Mouse (Mus musculus) hematopoietic stem cell, adult 5-6 weeks (primary cell): Measurements from ENCODE around the gene Itfg2. TPM values are rescaled to one million over a fixed set of nuclear protein-coding genes. Genes with fewer than 3 reads are reported as not detected.

Experiments
- ATAC-seq, 2 experiments: fragments of 125-278 bp in 1 of 2; replicated peaks in 1 of 2; 2 replicates each; pipeline ENCODE4 v1.8.0; 2016 to 2017; ENCODE audit warnings: inconsistent platforms in 2 of 2, mild to moderate bottlenecking in 2 of 2, moderate number of reproducible peaks in 2 of 2, low read depth in 1 of 2, moderate TSS enrichment in 1 of 2; ENCODE audit not compliant: low FRiP score in 2 of 2, poor library complexity in 2 of 2, severe bottlenecking in 2 of 2, insufficient read depth in 1 of 2, low TSS enrichment in 1 of 2
- total RNA-seq: library from RNA; stranded (forward); fragments of 172-1452, 232-1000 nt; gene quantifications from 2 replicates; pipeline ENCODE4 v1.2.3, GENCODE M21; 2017

Gene Itfg2
- total RNA-seq, 1 experiment from 2014 or later = 51.9 TPM

DNA sequence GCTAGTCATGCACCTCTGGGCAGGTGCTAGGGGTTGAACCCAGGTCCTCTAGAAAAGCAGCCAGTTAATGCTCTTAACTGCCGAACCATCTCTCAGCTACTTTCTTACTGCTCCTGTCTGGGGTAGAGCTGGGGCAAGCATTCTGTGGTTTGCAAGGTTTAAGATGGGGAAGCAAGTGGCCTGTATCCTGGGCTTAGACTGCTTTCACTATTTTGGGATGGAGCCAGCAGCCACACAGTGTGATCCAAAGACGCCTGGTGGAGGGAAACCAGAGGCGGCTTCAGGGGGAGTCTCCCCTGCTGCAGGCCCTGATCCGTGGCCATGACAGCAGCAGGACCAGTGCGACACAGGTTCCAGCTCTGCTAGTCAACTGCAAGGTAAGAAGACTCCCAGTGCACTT is 20.0 kb downstream of the Itfg2 start:
- ATAC-seq = peak; percentile 79 to 81

DNA sequence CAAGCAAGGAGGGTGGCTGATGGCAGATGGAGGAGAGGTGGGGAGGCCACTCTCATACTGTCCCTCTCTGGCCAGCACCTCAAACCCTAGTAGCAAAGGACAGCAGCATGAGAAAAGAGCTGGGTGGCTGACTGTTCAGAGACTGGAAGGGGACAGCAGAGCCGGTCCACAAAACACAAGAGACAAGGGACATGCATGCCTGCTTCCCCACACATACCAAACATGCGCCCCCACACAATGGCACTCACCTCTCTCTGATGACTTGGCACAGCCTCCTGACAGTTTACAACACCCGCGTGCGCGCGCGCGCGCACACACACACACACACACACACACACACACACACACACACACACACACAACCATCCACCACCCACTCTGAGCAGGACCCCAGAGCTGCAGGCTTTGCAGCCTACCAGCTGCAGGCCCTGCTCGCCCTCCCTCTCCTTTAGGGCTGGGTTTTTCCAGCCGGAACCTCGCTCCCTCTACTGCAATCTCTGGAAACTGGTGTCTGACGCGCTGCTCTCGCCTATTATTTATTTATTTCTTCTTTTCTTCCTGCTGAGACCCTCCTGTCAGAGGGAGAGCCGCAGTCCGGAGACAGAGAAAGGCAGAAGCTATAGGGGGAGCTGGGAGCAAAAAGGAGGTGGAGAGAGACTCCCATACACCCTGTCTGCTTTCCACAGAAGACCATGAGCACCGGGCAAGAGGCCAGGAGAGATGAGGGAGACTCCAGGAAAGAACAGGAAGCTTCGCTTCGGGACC is 25.1 kb downstream of the Itfg2 start:
- no peak for ATAC-seq

DNA sequence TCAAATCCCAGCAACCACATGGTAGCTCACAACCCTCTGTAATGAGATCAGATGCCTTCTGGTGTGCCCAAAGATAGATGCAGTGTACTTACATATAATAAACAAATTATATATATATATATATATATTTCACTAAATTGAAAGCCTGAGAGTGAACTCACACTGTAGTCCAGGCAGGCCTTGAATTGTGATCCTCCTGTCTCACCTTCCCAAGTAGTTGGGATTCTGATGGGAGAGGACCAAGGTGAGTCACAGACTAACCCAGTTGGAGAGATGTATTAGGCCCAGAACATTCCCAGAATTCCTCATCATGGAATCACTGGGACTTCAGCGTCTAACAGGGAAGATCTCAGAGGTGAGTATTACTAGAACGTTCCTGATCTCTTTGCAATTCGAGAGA is 25.7 kb downstream of the Itfg2 start, which contains the start of gene Nrip2:
Nrip2 (plus strand) TSS at position 301 of the 400 bp plus-strand sequence.
- no peak for ATAC-seq

DNA sequence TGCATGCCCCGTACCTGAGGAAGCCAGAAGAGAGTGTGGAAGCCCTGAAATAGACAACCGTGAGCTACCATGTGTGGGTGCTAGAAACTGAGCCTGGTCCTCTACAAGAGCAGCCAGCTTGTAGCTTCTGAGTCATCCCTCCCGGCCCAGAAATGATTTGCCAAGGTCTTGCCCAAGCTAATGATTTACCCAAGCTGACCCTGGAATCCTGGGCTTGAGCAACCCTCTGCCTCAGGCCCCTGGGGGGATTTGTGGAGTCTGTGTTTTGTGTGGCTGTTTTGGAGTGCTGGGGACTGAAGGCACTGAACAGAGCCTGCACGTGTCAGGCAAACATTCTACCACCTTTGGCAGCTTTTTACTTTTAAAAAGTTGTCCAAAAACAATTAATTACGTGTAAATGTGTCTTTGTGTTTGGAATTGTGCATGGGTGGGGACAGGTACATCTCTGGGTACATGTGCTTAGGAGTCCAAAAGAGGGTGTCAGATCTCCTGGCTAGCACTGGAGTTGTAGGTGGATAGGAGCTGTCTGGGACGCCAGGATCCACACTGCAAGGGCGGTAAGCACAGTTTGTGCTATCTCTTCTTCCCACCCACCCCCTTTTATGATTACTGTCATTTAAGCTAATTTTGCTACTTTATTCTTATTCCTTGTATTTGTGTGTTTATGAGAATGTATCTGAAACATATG is 27.0 kb downstream of the Itfg2 start:
- ATAC-seq = no peak

DNA sequence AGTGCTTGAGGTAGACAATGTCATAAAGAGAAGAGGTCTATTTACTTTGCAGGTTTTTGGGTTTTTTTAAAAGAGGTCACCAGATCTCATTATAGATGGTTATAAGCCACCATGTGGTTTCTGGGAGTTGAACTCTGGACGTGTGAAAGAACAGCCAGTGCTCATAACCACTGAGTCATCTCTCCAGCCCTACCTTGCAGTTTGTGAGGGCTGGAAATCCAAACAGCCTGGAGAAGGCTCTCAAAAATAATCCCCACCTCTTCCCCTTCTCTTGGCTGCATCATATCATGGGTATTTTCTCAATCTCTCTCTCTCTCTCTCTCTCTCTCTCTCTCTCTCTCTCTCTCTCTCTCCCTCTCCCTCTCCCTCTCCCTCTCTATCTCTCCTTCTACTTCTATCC is 34.0 kb downstream of the Itfg2 start:
- no peak for ATAC-seq

DNA sequence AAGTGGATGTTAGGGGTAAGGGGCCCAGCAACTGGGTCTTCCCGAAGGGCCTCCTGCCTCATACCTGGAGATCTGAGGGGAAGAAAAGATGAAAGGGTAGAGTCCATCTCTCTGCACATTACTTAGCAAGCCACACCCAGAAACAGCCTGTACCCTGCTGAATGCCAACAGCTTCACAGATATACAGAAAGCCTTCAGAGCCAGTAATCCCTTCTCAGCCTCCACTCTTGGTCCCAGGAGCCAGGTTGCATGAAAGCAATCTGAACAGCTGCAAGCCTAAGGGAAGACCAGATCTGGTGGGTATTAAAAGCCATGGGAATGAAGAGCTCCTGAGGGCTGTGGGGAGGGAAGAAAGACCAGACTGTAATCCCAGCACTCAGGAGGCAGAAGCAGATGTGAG is 35.5 kb downstream of the Itfg2 start:
- no peak for ATAC-seq

DNA sequence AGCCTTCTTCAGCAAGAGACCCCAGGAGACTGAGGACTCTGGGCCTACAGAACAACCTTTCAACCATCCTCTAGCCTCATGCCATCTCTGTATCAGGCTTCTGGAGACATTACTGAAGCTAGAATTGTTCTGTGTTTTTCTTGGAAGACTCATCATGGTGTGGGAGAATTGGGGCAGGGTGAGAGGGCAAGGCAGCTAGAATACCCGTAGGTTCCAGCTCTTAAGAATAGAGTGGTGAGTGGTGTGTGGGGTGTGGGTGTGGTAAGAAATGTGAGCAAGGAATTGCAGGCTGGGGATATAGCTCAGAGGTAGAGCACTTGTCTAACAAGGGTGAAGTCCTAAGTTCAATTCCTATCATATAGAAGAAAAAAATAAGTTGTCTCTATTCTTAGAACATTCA is 39.7 kb downstream of the Itfg2 start:
- no peak for ATAC-seq

DNA sequence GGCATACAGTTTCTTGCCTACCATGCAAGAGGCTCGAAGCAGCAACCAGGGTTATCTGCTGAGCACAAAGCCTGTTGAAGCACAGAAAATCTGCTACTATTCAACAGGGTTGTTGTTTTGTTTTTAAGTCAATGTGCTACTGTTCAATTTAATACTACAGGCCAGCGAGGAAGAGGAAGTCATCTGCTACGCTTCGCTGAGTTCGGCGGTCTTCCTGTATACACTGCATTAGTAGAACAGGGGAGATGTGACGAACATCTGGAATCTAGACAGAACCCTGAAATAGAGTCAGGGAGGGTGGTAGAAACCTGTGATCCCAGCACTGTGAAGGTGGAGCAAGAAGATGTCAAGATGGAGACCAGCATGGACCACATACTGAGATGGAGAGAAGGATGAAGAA is 41.0 kb downstream of the Itfg2 start:
- ATAC-seq = 0 out of 4 replicates have a peak, but pooled peaks of 1 of the 2 experiments have one; percentile 41

DNA sequence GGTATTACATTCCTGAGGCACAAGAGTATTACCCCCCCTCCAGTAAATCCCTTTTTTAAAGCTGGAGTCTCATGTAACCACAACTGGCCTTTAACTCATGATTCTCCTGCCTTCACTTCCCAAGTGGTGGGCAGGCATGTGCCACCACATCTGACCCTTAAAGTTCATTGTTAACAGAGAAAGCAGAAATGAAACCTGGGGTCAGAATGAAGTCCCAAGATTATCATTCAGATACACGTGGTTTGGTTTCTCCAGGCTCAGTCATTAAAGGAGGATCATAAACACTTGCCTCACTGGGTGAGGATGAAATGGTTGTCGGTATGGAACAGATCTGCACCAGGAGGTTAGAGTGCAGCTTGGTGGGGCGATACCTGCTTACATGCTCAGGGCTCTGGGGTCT is 43.5 kb downstream of the Itfg2 start:
- ATAC-seq = no peak

DNA sequence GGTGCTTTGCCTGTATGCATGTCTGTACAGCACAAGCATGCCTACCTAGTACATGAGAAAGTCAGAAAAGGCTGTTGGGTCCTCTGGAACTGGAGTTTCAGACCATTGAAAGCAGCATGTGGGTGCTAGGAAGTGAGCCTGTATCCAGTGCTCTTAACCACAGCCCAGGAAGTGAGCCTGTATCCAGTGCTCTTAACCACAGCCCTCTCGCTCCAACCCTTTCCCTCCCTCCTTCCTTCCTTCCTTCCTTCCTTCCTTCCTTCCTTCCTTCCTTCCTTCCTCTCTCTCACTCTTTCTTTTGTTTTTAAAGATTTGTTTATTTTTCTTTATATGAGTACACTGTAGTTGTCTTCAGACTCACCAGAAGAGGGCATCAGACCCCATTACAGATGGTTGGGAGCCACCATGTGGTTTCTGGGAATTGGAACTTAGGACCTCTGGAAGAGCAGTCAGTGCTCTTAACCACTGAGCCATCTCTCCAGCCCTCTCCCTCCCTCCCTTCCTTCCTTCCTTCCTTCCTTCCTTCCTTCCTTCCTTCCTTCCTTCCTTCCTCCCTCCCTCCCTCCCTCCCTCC is 44.0 kb downstream of the Itfg2 start:
- peak in 1 of 2 experiments; percentile 37; a peak in 1 of 4 replicates for ATAC-seq

DNA sequence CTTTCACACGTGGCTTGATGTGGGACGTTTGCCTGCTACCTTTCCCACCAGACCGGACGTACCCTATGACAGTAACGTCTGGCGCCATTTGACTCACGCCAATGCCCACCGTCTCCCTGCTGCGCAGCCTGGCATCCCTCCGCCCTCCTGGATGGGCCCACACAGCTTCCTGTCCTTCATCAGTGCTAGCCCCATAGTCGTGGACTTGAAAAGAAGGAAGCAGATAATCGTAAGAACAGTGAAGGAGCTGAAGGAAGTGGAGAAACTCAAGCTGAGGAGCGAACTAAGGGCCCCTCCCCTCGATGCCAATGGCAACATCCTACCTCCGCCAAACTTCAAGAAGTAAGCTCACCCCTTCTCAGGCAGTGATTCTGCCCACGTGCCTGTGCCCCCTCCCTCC is 45.1 kb downstream of the Itfg2 start:
- ATAC-seq = peak in 1 of 2 experiments; percentile 43; a peak in 1 of 4 replicates

DNA sequence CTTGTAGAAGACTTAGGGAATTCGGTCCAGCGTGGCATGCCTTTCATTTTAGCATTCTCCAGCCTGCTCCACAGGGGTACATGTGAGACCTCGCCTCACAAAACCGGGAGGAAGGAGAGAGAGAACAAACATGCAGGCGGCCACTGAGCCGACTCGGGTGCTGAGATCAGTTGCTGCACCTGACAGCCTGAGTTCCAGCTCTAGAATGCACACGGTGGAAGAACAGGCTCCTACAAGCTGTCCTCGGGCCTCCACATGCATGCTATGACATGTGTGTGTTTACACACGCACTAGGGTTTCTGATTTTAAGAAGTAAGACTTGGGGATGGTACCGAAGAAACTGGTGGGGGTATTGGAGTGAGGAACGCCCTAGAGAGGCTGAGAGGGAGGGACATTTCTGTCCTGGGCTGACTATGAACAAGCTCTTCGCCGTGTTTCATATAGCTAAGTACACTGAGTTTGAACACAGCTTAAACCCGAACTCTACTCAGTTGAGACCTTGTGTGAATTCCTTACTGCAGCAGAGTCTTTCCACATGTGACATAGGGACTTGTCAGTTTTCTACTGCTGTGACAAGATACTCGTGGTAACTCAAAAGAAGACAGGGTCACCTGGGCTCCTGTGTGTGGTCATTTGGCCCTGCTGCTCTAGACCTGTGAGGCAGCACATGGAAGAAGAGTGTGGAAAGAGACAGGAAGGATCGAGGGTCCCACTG is 48.2 kb downstream of the Itfg2 start:
- no peak for ATAC-seq

DNA sequence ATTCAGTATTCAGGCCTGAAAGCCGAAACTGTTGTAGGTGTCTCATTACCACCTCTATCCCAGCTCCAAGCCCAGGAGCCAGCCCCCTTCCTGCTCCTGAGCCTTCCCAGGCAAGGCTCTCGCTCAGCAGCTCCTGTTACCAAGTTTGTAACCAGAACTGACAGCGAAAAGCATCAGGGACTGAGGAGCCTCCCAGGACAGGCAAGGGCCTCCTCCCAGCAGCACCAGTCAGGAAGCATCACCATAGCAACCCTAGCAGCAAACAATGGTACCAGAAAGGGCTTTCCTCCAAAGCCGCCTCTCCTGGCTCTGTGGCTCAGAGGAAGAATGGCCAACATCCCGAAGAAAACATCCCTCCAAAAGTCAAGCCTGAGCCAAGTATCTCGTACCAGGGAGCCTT is 49.5 kb downstream of the Itfg2 start, which contains the start of the genes Tex52 and Gm44596:
Tex52 (plus strand) TSS at position 265 of the 400 bp plus-strand sequence.
Gm44596 (plus strand) TSS at position 312 of the 400 bp plus-strand sequence.
- ATAC-seq = no peak

DNA sequence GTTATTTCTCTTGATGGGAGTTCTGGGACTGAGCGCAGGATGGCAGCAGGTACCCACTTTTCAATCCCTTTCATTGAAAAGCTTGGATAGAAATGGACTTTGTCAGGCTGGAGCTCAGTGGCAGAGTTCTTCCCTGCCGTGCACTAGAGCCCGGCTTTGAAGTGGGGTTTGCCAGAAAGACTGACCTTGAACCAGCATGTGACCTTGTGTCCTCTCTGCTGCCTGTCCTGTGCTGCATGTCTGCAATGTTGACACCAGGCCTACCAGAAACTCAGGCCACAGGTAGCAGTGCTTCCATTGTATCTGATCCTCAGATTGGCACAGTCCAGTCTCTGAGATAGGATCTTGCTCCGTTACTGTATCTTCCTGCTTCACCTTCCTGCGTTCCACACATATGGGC is 54.7 kb downstream of the Itfg2 start:
- no peak for ATAC-seq

DNA sequence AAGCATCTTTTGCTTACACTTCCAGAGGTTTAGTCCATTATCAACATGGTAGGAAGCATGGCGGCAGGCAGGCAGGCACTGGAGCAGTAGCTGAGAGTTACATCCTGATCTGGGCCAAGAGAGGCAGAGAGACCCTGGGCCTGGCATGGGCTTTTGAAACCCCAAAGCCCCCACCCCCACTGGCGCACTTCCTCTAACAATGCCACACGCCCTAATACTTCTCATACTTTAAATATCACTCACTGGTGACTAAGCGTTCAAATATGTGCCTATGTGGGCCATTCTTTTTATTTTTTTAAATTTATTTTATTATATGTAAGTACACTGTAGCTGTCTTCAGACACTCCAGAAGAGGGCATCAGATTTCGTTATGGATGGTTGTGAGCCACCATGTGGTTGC is 58.3 kb downstream of the Itfg2 start:
- ATAC-seq = no peak

DNA sequence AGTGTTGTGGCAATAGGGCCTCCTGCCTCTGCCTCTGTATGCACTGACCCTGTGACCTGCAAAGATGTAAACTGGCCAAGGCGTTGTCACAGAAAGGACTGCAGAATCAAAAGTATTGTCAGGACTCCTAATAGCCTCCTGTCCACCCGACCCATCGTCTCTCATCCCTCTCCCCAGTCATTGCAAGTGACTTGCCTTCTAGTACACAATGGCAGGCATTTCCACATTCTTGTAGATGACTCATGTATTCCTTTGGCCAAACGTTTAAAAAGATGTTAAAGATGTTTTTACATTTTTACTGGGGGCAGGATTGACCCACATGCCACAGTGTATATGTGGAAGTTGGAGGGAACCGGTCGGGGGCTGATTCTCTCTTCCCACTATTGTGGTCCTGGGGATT is 60.0 kb downstream of the Itfg2 start:
- no peak for ATAC-seq

DNA sequence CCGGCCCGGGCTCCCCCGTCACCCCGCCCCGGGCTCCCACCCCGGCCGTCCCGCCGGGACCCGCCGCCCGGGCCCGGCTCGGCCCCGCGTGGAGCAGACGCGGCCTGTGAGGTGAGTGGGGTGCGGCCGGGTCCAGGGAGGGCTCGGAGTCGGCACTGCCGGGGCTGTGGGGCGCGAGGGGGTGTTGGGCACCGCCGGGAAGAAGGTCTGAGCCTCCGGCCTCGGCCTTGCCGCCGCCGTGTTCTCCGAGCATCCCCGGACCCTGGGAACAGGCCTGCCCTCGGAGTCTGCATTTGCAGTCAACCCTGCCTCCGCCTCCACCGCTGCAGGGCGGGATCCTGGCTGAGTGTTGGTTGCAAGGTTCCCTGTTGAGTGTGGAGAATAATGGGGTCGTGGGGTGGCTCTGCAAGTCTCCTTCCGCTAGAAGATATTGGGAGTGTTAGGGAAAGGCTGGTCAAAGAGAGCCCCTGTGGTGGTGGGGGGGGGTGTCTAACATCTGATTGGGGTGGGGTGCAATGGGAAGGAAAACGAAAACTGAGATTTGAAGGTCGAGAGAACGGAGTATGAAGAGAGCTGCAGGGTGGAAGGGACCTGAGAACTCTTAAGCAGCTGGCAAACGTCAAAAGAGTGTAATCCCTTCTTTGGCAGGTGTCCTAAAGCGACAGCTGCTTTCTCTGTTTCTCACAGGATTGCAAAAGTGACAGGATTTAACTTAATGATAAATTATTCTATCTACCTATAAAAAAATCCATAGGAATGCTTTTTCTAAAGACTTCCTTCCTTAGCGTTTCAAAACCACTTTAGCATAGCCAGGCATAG is 61.5 kb downstream of the Itfg2 start:
- peak in 1 of 2 experiments; percentile 37; a peak in 1 of 4 replicates for ATAC-seq
